Mouse (Mus musculus): ENCODE results near the gene Chmp1a. TPM values are rescaled to one million over a fixed set of nuclear protein-coding genes. Genes with fewer than 3 reads are reported as not detected.
"Not testable (repeated sequence)": the region's sequence is repeated elsewhere in the genome, so short reads cannot be mapped to it uniquely, and the experiment has no call there.

Gene Chmp1a
- polyA plus RNA-seq, 1 experiment from 2014 or later: 95.4 TPM

- no peak for DNase-seq (ENCODE audit: low spot score)
- no peaks in the 10 kb centered on the region for H3K9me3 ChIP-seq (ENCODE audit: control insufficient read depth, low read length)
- H3K4me3 ChIP-seq (ENCODE audit: low read depth, low read length): peak overlapping the region; percentile 60
- peaks cover 16% of the 10 kb centered on the region for H3K27me3 ChIP-seq (replicated peaks; ENCODE audit: control insufficient read depth, insufficient read depth, low read length)
- H3K36me3 ChIP-seq (ENCODE audit: control insufficient read depth, insufficient read depth, low read length): no peaks in the 10 kb centered on the region
- no peak overlapping the region for H3K27ac ChIP-seq (ENCODE audit: low read depth, low read length)
- WGBS: 38% methylated on average over 13 of the region's 13 CpGs
- peak overlapping the region; percentile 62; the same call in 1 of the 2 replicates for H3K9ac ChIP-seq (ENCODE audit: low read depth, low read length)
- peak overlapping the region; percentile 99 for H3K4me2 ChIP-seq
- no peak for ATAC-seq (replicated peaks; ENCODE audit: low FRiP score)
- H3K4me1 ChIP-seq (replicated peaks; ENCODE audit: control insufficient read depth, insufficient read depth, low read length): peaks cover 10% of the 10 kb centered on the region
Observed at GRCm38 (mm10) chr8:123234918-123235519, 22.5 kb upstream of the Chmp1a start.

GRCm38 (mm10) chr8:123233760-123234159 lies 21.2 kb upstream of the Chmp1a start:
- Histone ChIP-seq H3K4me1 (replicated peaks; ENCODE audit: control insufficient read depth, insufficient read depth, low read length) (peaks cover 10% of the 10 kb centered on the region), H3K4me3 (ENCODE audit: low read depth, low read length) (no peak overlapping the region), H3K27me3 (replicated peaks; ENCODE audit: control insufficient read depth, insufficient read depth, low read length) (peaks cover 16% of the 10 kb centered on the region), H3K9me3 (ENCODE audit: control insufficient read depth, low read length) (no peaks in the 10 kb centered on the region), H3K36me3 (ENCODE audit: control insufficient read depth, insufficient read depth, low read length) (no peaks in the 10 kb centered on the region), H3K9ac (ENCODE audit: low read depth, low read length) (no peak overlapping the region), H3K4me2 (no peak overlapping the region), H3K27ac (ENCODE audit: low read depth, low read length) (no peak overlapping the region)
- WGBS: 72% methylated on average over 11 of the region's 11 CpGs
- ATAC-seq (replicated peaks; ENCODE audit: low FRiP score): no peak
- DNase-seq (ENCODE audit: low spot score): no peak

DNA sequence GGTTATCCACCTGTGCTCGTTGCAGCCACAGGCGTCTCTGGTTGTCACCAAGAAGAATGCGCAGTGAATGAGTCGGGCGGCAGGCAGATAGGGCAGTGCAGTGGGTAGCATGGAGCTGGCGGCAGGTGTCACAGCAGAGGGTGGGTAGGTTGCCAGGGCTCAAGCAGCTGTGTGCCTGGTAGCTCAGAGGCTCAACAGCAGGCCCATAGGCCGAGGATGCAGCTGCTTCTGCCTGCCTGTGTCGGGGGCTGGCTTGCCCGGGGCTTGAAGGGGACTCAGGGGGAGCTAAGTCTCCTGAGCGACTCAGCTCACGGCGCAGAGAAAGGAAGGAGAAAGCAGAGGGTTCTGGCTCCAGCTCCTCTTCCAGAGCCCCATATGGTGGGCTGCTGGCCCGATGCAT lies 20.7 kb upstream of the Chmp1a start:
- no peak for DNase-seq (ENCODE audit: low spot score)
- H3K4me3 ChIP-seq (ENCODE audit: low read depth, low read length): no peak overlapping the region
- no peak for ATAC-seq (replicated peaks; ENCODE audit: low FRiP score)
- no peaks in the 10 kb centered on the region for H3K9me3 ChIP-seq (ENCODE audit: control insufficient read depth, low read length)
- H3K27me3 ChIP-seq (replicated peaks; ENCODE audit: control insufficient read depth, insufficient read depth, low read length): peaks cover 16% of the 10 kb centered on the region
- H3K4me1 ChIP-seq (replicated peaks; ENCODE audit: control insufficient read depth, insufficient read depth, low read length): peaks cover 10% of the 10 kb centered on the region
- WGBS: 60% methylated on average over 13 of the region's 13 CpGs
- no peak overlapping the region for H3K9ac ChIP-seq (ENCODE audit: low read depth, low read length)
- H3K4me2 ChIP-seq: no peak overlapping the region
- H3K27ac ChIP-seq (ENCODE audit: low read depth, low read length): no peak overlapping the region
- no peaks in the 10 kb centered on the region for H3K36me3 ChIP-seq (ENCODE audit: control insufficient read depth, insufficient read depth, low read length)

- no peak overlapping the region for H3K4me3 ChIP-seq (ENCODE audit: low read depth, low read length)
- no peak for DNase-seq (ENCODE audit: low spot score)
- ATAC-seq (replicated peaks; ENCODE audit: low FRiP score): no peak
- no peaks in the 10 kb centered on the region for H3K36me3 ChIP-seq (ENCODE audit: control insufficient read depth, insufficient read depth, low read length)
- no peak overlapping the region for H3K4me2 ChIP-seq
- peaks cover 16% of the 10 kb centered on the region for H3K27me3 ChIP-seq (replicated peaks; ENCODE audit: control insufficient read depth, insufficient read depth, low read length)
- no peak overlapping the region for H3K9ac ChIP-seq (ENCODE audit: low read depth, low read length)
- WGBS: 37% methylated on average over 7 of the region's 7 CpGs
- H3K9me3 ChIP-seq (ENCODE audit: control insufficient read depth, low read length): no peaks in the 10 kb centered on the region
- H3K4me1 ChIP-seq (replicated peaks; ENCODE audit: control insufficient read depth, insufficient read depth, low read length): peaks cover 10% of the 10 kb centered on the region
- H3K27ac ChIP-seq (ENCODE audit: low read depth, low read length): no peak overlapping the region
Observed at GRCm38 (mm10) chr8:123232553-123232952, 20.0 kb upstream of the Chmp1a start.

GRCm38 (mm10) chr8:123231742-123232141 lies 19.2 kb upstream of the Chmp1a start:
- no peak overlapping the region for H3K4me3 ChIP-seq (ENCODE audit: low read depth, low read length)
- no peak overlapping the region for H3K27ac ChIP-seq (ENCODE audit: low read depth, low read length)
- H3K4me2 ChIP-seq: no peak overlapping the region
- ATAC-seq (replicated peaks; ENCODE audit: low FRiP score) (no peak), DNase-seq (ENCODE audit: low spot score) (no peak)
- no peaks in the 10 kb centered on the region for H3K36me3 ChIP-seq (ENCODE audit: control insufficient read depth, insufficient read depth, low read length)
- H3K27me3 ChIP-seq (replicated peaks; ENCODE audit: control insufficient read depth, insufficient read depth, low read length): peaks cover 16% of the 10 kb centered on the region
- 66% methylated on average over 5 of the region's 5 CpGs for WGBS
- H3K9ac ChIP-seq (ENCODE audit: low read depth, low read length): no peak overlapping the region; the same call in 1 of the 2 replicates
- peaks cover 10% of the 10 kb centered on the region for H3K4me1 ChIP-seq (replicated peaks; ENCODE audit: control insufficient read depth, insufficient read depth, low read length)
- no peaks in the 10 kb centered on the region for H3K9me3 ChIP-seq (ENCODE audit: control insufficient read depth, low read length)

DNA sequence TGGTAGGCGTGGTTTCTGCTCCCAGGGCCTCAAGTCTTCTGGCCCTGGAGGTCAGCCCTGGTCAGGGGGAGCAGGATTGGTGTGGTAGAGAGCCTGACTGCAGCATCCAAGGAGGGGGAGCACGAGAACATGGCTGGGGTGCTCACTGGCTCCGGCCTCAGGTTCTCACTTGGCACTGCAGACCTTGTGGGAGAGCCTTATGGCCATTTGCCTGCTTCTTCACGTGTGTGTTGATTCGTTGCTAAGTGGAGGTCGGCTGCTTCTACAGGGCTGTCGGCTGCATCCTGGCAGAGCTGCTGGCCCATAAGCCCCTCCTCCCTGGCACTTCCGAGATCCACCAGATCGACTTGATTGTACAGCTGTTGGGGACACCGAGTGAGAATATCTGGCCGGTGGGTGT lies 17.8 kb upstream of the Chmp1a start:
- H3K9me3 ChIP-seq (ENCODE audit: control insufficient read depth, low read length); H3K4me3 ChIP-seq (ENCODE audit: low read depth, low read length); ATAC-seq (replicated peaks; ENCODE audit: low FRiP score); H3K27ac ChIP-seq (ENCODE audit: low read depth, low read length); H3K36me3 ChIP-seq (ENCODE audit: control insufficient read depth, insufficient read depth, low read length); H3K4me2 ChIP-seq; DNase-seq (ENCODE audit: low spot score); H3K9ac ChIP-seq (ENCODE audit: low read depth, low read length): not testable (repeated sequence)
- WGBS: 88% methylated on average over 11 of the region's 11 CpGs
- peaks cover 14% of the 10 kb centered on the region for H3K27me3 ChIP-seq (replicated peaks; ENCODE audit: control insufficient read depth, insufficient read depth, low read length)
- peaks cover 11% of the 10 kb centered on the region for H3K4me1 ChIP-seq (replicated peaks; ENCODE audit: control insufficient read depth, insufficient read depth, low read length)

DNA sequence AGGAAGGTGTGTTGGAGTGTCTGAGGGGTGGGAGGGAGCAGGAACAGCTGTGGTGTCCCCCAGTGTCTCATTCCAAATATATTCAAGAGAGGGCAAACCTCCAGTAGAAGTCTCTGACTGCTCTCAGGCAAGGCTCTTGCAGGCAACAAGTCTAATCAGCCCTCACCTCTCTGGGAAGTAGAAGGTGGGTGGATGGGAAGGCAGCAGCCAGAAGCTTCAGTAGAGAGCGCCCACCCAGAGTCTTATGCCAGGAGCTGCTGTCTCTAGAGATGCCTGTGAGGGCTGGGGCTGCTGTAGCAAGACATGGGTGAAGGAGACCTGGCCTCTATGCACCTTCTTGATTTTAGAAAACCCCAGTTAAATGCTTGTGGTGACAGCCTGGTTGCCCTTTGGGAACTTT lies 15.9 kb upstream of the Chmp1a start:
- no peak overlapping the region for H3K4me3 ChIP-seq (ENCODE audit: low read depth, low read length)
- H3K9ac ChIP-seq (ENCODE audit: low read depth, low read length): no peak overlapping the region
- ATAC-seq (replicated peaks; ENCODE audit: low FRiP score): no peak
- H3K4me1 ChIP-seq (replicated peaks; ENCODE audit: control insufficient read depth, insufficient read depth, low read length): peaks cover 12% of the 10 kb centered on the region
- DNase-seq (ENCODE audit: low spot score): no peak
- H3K9me3 ChIP-seq (ENCODE audit: control insufficient read depth, low read length): no peaks in the 10 kb centered on the region
- no peaks in the 10 kb centered on the region for H3K27me3 ChIP-seq (replicated peaks; ENCODE audit: control insufficient read depth, insufficient read depth, low read length)
- H3K36me3 ChIP-seq (ENCODE audit: control insufficient read depth, insufficient read depth, low read length): no peaks in the 10 kb centered on the region
- no peak overlapping the region for H3K27ac ChIP-seq (ENCODE audit: low read depth, low read length)
- 100% methylated on average over 1 of the region's 1 CpGs for WGBS
- no peak overlapping the region for H3K4me2 ChIP-seq

DNA sequence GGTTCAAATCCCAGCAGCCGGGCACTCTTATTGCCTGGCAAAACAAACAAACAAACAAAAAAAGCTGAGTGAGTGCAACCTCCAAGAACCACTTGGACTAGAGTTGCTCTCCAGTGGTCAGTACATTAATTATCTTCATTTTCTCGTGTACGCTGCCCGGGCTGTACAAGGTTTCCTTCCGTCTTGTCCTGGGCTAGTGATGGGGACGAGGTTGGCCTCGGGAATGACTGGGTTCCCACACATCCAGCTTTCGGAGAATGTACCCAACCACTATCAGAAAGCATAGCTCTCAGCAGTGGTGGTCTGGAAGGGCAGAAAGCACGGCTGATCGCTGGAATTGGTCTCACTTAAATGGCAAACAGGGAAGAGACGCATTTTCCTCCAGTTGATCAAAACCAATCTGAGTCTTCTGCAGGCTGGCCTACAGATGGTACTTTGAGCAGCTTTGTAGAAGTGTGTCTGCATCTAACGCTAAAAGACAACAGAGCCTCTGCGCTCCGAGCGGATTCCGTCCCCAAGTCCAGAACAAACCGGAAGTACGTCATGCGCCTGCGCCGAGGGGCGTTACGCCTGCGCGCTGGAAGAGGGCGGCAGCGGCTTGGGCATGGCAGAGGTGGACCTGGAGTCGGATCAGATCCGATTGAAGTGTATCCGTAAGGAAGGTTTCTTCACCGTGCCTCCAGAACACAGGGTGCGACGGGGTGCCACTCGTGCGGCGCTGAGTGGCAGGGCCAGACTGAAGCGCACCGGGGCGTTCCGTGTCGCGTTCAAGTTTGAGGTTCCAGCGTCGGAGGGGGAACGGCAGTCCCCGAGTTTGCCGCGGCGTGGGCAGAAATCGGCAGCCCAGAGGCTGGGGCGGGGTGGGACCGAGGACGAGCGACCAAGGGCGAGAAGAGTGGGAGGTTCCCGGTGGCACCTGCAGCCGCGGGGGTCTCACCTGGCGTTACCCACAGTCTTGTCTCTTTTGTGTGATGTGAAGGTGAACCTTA lies 12.0 kb upstream of the Chmp1a start, which contains the start of gene Cdk10:
Gene Cdk10, plus strand, starts transcription at position 565 of the 989 bp plus-strand sequence.
- 3% methylated on average over 59 of the region's 59 CpGs for WGBS
- H3K9me3 ChIP-seq (ENCODE audit: control insufficient read depth, low read length): no peaks in the 10 kb centered on the region
- H3K9ac ChIP-seq (ENCODE audit: low read depth, low read length): peak within 1 kb of the TSS; percentile 74
- peak within 1 kb of the TSS; percentile 91 for H3K4me3 ChIP-seq (ENCODE audit: low read depth, low read length)
- peaks cover 12% of the 10 kb centered on the region for H3K4me1 ChIP-seq (replicated peaks; ENCODE audit: control insufficient read depth, insufficient read depth, low read length)
- peak within 1 kb of the TSS; percentile 44 for H3K27ac ChIP-seq (ENCODE audit: low read depth, low read length)
- DNase-seq (ENCODE audit: low spot score) (peak; percentile 94), ATAC-seq (replicated peaks; ENCODE audit: low FRiP score) (peak; percentile 86)
- H3K27me3 ChIP-seq (replicated peaks; ENCODE audit: control insufficient read depth, insufficient read depth, low read length): no peaks in the 10 kb centered on the region
- H3K36me3 ChIP-seq (ENCODE audit: control insufficient read depth, insufficient read depth, low read length): no peaks in the 10 kb centered on the region
- peak within 1 kb of the TSS; percentile 78 for H3K4me2 ChIP-seq

Measured in liver, embryonic 11.5 days (tissue).